Mouse (Mus musculus) limb, embryonic 11.5 days (tissue): ENCODE measurements around the gene Hsd17b12. TPM values are rescaled to one million over a fixed set of nuclear protein-coding genes. Genes with fewer than 3 reads are reported as not detected.

Experiments
- ATAC-seq: fragments of 200-750 bp; cut with Nextera tagmentation; 2 replicates; pipeline ENCODE4 v1.8.0; 2017; ENCODE audit warnings: low read depth; ENCODE audit not compliant: insufficient number of reproducible peaks, low FRiP score, low TSS enrichment
- DNase-seq: peaks from one replicate; pipeline ENCODE4 v3.0.0-alpha.2; 2015; ENCODE audit warnings: low spot score
- H3K27ac ChIP-seq: fragments of 300-500 bp; sonication (generic); replicated peaks from 2 replicates; pipeline ENCODE4 v1.5.1; 2014; ENCODE audit warnings: low read depth, mild to moderate bottlenecking, low read length
- H3K27me3 ChIP-seq: fragments of 300-500 bp; sonication (generic); 2 replicates; pipeline ENCODE4 v1.6.1; 2014; ENCODE audit warnings: mild to moderate bottlenecking, low read length, mixed read lengths; ENCODE audit not compliant: control insufficient read depth, insufficient read depth
- H3K36me3 ChIP-seq: fragments of 300-500 bp; sonication (generic); 2 replicates; pipeline ENCODE4 v1.6.1; 2014; ENCODE audit warnings: mild to moderate bottlenecking, low read length, moderate library complexity, mixed read lengths; ENCODE audit not compliant: control insufficient read depth, insufficient read depth
- H3K4me1 ChIP-seq: fragments of 300-500 bp; sonication (generic); 2 replicates; pipeline ENCODE4 v1.6.1; 2014; ENCODE audit warnings: low read length, mixed read lengths; ENCODE audit not compliant: control insufficient read depth, insufficient read depth
- H3K4me2 ChIP-seq: fragments of 300-500 bp; sonication (generic); 2 replicates; pipeline ENCODE4 v1.6.1; 2014; ENCODE audit warnings: low read depth, mild to moderate bottlenecking, moderate library complexity; ENCODE audit not compliant: severe bottlenecking
- H3K4me3 ChIP-seq: fragments of 300-500 bp; sonication (generic); 2 replicates; pipeline ENCODE4 v1.5.1; 2014; ENCODE audit warnings: low read depth, low read length
- H3K9ac ChIP-seq: fragments of 300-500 bp; sonication (generic); 2 replicates; pipeline ENCODE4 v1.6.1; 2014; ENCODE audit warnings: mild to moderate bottlenecking, low read length
- H3K9me3 ChIP-seq: fragments of 300-500 bp; sonication (generic); 2 replicates; pipeline ENCODE4 v1.6.1; 2016; ENCODE audit warnings: low read length; ENCODE audit not compliant: control insufficient read depth
- WGBS: fragments of 180-500 bp; shearing (Covaris S2); extraction: QIAGEN DNeasy Blood & Tissue Kit; methylation state at CpG from one replicate; pipeline ENCODE4 v1.1.7; 2014; 5-methylcytosine and 5-hydroxymethylcytosine counted together
- polyA plus RNA-seq: library from polyadenylated mRNA; unstranded; fragments of >200 nt; fragmentation: Nextera tagmentation; extraction: Ambion mirVana; gene quantifications from 2 replicates; pipeline ENCODE4 v1.2.1, GENCODE M21; 2014

The Hsd17b12 gene
- polyA plus RNA-seq, 1 experiment from 2014 or later = 114 TPM

GRCm38 (mm10) chr2:94163207-94163606, 5.4 kb upstream of the Hsd17b12 start:
- H3K9ac ChIP-seq = no peak overlapping the region
- H3K4me1 ChIP-seq = no peaks in the 10 kb centered on the region
- no peak overlapping the region for H3K4me2 ChIP-seq
- ATAC-seq = no peak
- no peak overlapping the region for H3K4me3 ChIP-seq
- no peak for DNase-seq
- 63% methylated on average over 2 of the region's 2 CpGs for WGBS
- H3K9me3 ChIP-seq = no peaks in the 10 kb centered on the region
- H3K36me3 ChIP-seq = no peaks in the 10 kb centered on the region
- no peaks in the 10 kb centered on the region for H3K27me3 ChIP-seq
- no peak overlapping the region for H3K27ac ChIP-seq

- Histone ChIP-seq H3K27me3 (no peaks in the 10 kb centered on the region), H3K4me1 (no peaks in the 10 kb centered on the region), H3K4me3 (no peak overlapping the region), H3K9ac (no peak overlapping the region), H3K27ac (no peak overlapping the region), H3K9me3 (no peaks in the 10 kb centered on the region), H3K4me2 (no peak overlapping the region), H3K36me3 (no peaks in the 10 kb centered on the region)
- no peak for ATAC-seq
- peak; percentile 5 for DNase-seq
- WGBS = 73% methylated on average over 6 of the region's 6 CpGs
Measured at GRCm38 (mm10) chr2:94162141-94162540, 4.4 kb upstream of the Hsd17b12 start.

GRCm38 (mm10) chr2:94158520-94158884, 738 bp upstream of the Hsd17b12 start:
- H3K9ac ChIP-seq = no peak overlapping the region
- WGBS = 23% methylated on average over 4 of the region's 4 CpGs

GRCm38 (mm10) chr2:94157051-94157450, 713 bp downstream of the Hsd17b12 start:
- H3K9ac ChIP-seq = peak overlapping the region; percentile 94
- H3K4me3 ChIP-seq = peak overlapping the region; percentile 94
- H3K4me2 ChIP-seq = peak overlapping the region; percentile 62
- no peaks in the 10 kb centered on the region for H3K9me3 ChIP-seq
- H3K36me3 ChIP-seq = no peaks in the 10 kb centered on the region
- ATAC-seq (no peak), DNase-seq (no peak)
- 2% methylated on average over 10 of the region's 10 CpGs for WGBS
- no peaks in the 10 kb centered on the region for H3K27me3 ChIP-seq
- H3K4me1 ChIP-seq = no peaks in the 10 kb centered on the region
- H3K27ac ChIP-seq = peak overlapping the region; percentile 84; the same call in 1 of the 2 replicates

More at GRCm38 (mm10) chr2:94158520-94158884, 738 bp upstream of the Hsd17b12 start:
- DNase-seq (no peak), ATAC-seq (no peak)
- Histone ChIP-seq H3K36me3 (no peaks in the 10 kb centered on the region), H3K4me3 (peak overlapping the region; percentile 37), H3K4me2 (peak overlapping the region; percentile 58), H3K27me3 (no peaks in the 10 kb centered on the region), H3K27ac (no peak overlapping the region), H3K4me1 (no peaks in the 10 kb centered on the region), H3K9me3 (no peaks in the 10 kb centered on the region)

GRCm38 (mm10) chr2:94145146-94145542, 12.6 kb downstream of the Hsd17b12 start:
- H3K27me3 ChIP-seq = no peaks in the 10 kb centered on the region
- H3K4me3 ChIP-seq = no peak overlapping the region
- no peak overlapping the region for H3K27ac ChIP-seq
- ATAC-seq (no peak), DNase-seq (no peak)
- no peak overlapping the region for H3K9ac ChIP-seq
- H3K36me3 ChIP-seq = no peaks in the 10 kb centered on the region
- no peaks in the 10 kb centered on the region for H3K9me3 ChIP-seq
- 84% methylated on average over 2 of the region's 2 CpGs for WGBS
- no peak overlapping the region for H3K4me2 ChIP-seq
- no peaks in the 10 kb centered on the region for H3K4me1 ChIP-seq

- ATAC-seq = no peak
- H3K27me3 ChIP-seq = no peaks in the 10 kb centered on the region
- WGBS = 92% methylated on average over 7 of the region's 7 CpGs
- H3K9me3 ChIP-seq = no peaks in the 10 kb centered on the region
- H3K9ac ChIP-seq = no peak overlapping the region
- no peak overlapping the region for H3K27ac ChIP-seq
- H3K4me1 ChIP-seq = no peaks in the 10 kb centered on the region
- H3K4me2 ChIP-seq = no peak overlapping the region
- H3K36me3 ChIP-seq = no peaks in the 10 kb centered on the region
- no peak overlapping the region for H3K4me3 ChIP-seq
- DNase-seq = no peak
Measured at GRCm38 (mm10) chr2:94144520-94145145, 13.1 kb downstream of the Hsd17b12 start.

GRCm38 (mm10) chr2:94141293-94141692, 16.5 kb downstream of the Hsd17b12 start:
- DNase-seq (no peak), ATAC-seq (no peak)
- WGBS = 74% methylated on average over 3 of the region's 3 CpGs
- Histone ChIP-seq H3K4me3 (no peak overlapping the region), H3K4me1 (no peaks in the 10 kb centered on the region), H3K27me3 (no peaks in the 10 kb centered on the region), H3K9me3 (no peaks in the 10 kb centered on the region), H3K4me2 (no peak overlapping the region), H3K9ac (no peak overlapping the region), H3K27ac (no peak overlapping the region), H3K36me3 (no peaks in the 10 kb centered on the region)

- H3K27me3 ChIP-seq = no peaks in the 10 kb centered on the region
- no peaks in the 10 kb centered on the region for H3K4me1 ChIP-seq
- H3K36me3 ChIP-seq = no peaks in the 10 kb centered on the region
- H3K9ac ChIP-seq = no peak overlapping the region
- H3K9me3 ChIP-seq = no peaks in the 10 kb centered on the region
- H3K4me3 ChIP-seq = no peak overlapping the region
- H3K27ac ChIP-seq = no peak overlapping the region
- no peak overlapping the region for H3K4me2 ChIP-seq
- DNase-seq (no peak), ATAC-seq (no peak)
- WGBS = 93% methylated on average over 3 of the region's 3 CpGs
Measured at GRCm38 (mm10) chr2:94138469-94139390, 19.0 kb downstream of the Hsd17b12 start.
